Mouse (Mus musculus) frontal cortex, adult 2 months (tissue): ENCODE data around the gene Ttc22. TPM values are rescaled to one million over a fixed set of nuclear protein-coding genes. Genes with fewer than 3 reads are reported as not detected.

Source experiments
- DNase-seq, 2 experiments: peaks; one replicate each; pipeline ENCODE4 v3.0.0; 2022; ENCODE audit warnings: low spot score in 1 of 2; ENCODE audit errors: extremely low spot score in 1 of 2
- polyA plus RNA-seq: library from polyadenylated mRNA; depleted of rRNA; stranded (reverse); fragments of >200 nt; gene quantifications from 2 replicates; pipeline ENCODE4 v1.2.3, GENCODE M21; 2012; rRNA removed

Ttc22 gene
- polyA plus RNA-seq, 1 experiment = 2.3 TPM

DNA sequence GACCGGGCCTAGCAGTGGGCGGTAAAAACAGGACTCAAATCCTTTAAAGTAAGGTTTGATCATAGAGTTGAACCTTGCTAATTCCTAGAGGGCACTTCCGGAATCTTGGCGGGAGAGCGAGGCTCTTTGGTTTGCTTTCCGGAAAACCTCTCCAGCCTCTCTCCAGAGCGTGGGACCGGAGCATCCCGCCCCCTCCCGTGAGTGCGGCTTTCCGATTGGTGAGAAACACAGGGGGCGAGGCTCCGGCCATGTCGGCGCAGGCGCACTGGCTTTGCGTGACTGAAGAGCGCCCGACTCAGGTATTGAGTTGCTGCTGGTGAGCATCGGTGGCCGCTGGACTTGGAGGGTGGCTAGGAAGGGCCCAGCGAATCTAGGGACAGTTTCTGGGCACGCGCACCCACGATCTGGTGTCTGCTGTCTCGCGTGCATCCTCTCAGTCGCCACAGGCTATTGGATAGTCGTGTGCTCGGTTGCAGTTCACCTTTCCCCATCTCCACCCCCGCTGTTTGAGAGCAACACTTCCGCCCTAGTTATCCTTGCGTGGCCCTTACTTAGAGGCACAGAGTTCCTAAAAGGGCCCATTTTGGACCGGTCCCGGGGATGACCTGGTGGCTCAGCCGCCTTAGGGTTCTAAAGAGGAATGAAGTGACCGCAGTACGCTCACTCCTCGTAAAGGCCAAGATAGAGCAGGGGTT lies 28.7 kb downstream of the Ttc22 start, which contains the start of gene Pars2:
Gene Pars2 (plus strand): TSS at position 237 of the 695 bp plus-strand sequence.
- DNase-seq = peak; percentile 92 to 98

DNA sequence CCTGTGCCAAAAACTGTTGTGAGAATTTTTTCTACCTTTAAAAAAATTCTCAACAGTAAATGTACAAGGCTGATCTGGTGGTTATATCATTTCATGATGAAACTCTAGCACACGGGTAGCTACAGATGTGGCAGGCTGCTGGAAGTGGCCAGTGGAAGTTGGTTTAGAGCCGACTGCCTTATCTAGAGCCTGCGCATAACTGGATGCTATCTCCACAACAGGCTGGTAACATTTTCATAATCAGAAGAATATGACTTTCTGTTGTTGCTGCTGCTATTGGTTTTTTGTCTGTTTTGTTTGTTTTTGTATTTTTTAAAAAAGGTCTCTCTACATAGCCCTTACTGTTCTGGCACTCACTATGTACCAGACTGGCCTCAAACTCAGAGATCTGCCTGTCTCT lies 30.3 kb downstream of the Ttc22 start:
- DNase-seq = no peak

DNA sequence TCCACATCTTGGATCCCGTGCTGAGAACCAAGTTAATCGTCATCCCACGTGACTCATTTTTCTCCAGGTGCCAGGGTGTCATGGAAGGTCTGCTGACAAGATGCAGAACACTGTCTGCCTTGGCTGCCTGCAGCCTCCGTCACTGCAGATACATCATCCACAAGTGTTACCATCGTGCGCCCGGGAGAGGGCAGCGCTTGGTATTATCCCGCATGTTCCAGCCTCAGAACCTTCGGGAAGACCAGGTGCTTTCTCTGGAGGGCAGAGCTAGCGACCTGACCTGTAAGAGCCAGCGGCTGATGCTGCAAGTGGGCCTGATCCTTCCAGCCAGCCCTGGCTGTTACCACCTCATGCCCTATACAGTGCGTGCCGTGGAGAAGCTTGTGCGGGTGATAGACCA lies 30.8 kb downstream of the Ttc22 start:
- DNase-seq = no peak

DNA sequence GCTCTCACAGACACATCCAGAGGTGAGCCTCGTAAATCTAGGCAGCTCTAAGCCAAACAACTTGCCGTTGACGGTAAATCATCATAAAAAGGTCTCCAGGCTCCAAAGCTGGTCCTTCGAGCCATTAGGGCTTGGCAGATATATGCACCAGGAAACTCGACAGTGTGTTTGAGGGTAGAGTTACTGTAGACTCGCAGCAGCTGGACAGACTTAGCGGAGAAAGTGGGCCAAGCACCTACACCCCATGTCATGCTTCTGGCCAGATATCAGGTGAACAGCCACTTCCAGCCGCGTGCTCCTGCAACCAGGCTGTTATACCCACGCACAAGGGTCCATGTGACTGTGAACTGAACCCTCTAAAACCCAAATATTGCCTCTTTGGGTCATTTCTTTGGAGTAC lies 33.4 kb downstream of the Ttc22 start:
- DNase-seq = no peak

DNA sequence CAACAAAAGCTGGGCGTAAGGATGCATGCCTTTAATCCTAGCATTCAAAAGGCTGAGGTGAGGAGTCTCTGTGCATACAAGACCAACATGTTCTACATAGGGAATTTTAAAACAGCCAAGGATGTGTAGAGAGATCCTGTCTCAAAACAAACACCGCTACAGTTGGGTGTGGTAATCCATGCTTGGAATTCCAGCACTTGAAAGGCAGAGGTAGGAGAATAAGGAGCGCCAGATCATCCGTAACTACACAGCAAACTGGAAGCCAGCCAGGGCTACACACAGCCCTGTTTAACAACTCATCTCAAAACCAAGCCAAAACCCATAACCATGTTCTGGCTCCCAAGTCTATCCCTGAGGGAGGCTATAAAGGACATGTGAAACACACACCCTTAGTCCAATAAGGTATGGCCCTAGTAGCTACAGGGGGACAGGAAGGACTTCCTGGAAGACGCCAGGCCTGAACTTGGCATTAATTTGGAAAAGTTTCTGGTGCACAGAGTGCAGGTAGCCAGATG lies 41.8 kb downstream of the Ttc22 start:
- no peak for DNase-seq

DNA sequence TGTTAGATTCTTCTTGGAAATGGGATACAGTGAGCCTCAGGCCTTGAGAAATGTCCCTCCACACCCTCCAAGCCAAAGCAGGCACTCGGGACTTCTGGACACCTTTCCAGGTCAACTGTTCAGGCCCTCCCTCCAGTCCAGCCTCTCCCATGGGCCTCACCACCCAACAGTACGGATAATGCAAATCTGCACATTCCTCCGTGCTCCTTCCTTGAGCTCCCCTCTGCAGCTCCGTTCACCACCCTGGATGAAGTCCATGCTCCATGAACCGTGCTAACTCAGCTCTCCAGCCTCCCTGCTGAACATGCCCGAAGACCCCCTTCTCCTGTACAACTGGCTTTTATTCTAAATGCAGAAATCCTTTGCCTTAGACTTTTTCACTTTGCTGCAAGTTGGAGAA lies 42.5 kb downstream of the Ttc22 start:
- no peak for DNase-seq

DNA sequence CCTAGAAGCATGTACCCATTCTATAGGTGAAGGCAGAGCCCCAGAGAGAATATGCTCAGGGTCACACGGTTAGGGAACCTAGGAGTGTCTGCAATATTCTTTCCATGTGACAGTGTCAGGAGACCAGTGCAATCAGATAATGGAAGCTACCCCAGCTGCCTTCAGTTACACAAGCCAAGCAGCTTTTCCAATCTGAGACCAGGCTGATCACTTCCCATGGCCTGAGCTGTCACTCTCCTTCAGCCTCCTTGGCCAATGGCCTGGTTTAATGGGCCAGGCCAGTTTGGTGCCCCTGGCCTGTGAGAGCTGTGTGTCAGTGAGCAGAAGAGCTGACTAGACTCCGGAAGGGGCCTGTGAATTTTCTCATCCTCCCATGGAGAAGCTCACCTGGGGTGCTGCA lies 43.0 kb downstream of the Ttc22 start:
- no peak for DNase-seq

DNA sequence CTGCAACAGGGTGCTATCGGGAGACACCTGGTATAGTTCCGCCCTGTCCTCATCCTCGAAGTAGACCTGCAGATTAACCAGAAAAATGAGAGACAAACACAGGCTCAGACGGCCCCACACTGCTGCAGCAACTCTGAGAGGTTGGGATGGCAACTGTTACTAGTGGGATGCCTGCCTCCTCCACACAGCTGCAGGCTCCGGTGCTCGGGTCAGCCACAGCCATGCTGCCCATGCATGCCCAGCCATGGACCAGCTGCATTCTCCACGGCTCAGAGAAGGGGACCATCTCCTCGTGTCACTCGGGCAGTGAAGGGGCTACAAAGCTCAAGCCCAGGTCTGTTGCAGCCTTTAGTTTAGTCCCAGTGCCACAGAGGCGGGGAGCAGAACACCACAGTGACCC lies 43.4 kb downstream of the Ttc22 start:
- no peak for DNase-seq

DNA sequence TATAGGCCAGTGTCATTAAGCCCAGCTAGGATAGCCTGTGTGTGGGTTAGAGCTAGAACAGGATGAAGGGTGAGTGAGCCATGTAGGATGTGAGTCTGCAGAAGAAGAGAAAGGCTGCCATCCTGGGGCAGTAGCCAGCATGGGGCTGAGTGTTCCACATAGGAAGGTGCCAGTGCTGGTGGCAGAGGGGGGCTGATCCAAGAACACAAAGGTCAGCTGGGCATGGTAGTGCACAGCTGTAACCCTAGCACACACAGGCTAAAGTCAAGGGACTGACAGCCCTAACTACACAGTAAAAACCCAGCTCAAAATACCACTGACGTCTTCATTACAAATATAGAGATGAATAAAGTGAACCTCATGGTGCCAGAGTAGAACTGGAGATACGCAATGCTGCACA lies 44.3 kb downstream of the Ttc22 start:
- no peak for DNase-seq

DNA sequence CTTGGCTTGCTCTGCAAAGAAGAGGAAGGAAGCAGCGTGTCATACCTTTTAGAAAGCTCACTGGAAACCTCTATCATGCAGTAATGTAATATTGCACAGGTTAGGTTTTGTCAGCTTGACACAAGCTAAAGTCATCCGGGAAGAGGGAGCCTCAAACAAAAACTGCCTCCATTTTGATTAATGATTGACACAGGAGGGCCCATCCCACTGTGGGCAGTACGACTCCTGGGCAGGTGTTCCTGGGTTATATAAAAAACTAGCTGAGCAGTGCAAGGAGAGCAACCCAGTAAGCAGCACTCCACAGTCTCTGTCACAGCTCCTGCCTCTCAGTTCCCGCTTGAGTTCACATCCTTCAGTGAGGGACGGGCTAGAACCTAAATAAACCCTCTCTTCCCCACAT lies 54.5 kb downstream of the Ttc22 start:
- no peak for DNase-seq

DNA sequence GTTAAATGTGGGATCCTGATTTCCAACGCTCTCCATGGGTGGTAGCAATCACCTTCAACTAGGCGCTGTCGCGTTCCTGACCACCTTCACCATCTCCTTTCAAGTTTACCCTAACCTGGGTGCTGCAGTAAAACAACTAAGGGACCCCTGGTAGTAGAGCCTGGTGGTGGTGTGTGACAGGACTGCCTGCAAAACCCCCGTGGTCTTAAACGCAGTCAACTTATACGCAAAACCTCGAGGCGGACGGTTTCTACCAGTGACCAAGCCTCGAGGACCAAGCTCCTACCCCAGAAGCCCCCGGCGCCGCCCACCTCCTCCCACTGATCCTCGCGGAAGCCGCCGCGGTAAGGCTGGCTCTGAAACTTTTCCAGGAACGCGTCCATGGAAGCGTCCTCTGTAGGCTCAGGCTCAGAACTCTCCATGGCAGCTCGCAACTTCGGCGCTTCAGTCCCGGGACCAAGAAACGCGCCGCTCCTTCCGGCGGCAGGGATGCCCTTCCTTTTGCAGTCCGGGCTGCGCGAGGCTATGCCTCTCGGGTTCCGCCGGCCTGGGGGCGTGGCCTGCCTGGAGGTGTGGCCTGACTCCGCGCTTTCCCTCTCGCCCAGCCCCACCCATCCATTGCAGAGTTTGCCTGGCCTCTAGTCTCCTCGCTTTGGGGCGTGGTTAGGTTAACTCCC lies 56.3 kb downstream of the Ttc22 start, which contains the start of gene Ttc4:
Gene Ttc4 (minus strand): TSS at position 503 of the 677 bp plus-strand sequence.
- DNase-seq = peak; percentile 49 to 89

DNA sequence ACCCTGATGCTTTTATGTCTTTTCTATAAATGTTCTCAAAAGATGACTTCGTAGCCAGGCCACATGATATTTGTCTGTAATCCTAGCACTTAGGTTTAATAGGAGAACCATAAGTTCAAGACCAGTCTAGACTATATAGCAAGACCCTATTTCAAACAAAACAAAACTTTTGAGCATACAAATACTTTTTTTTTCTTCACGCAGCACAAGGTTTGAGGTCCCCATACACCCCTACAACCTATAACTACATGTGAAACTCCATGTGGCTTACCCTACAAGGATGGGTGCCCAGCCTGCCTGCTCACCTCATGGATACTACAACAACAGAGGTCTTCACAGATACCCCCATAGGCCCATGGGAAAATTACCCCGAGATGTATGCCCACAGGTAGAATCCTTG lies 56.9 kb downstream of the Ttc22 start:
- DNase-seq = no peak

DNA sequence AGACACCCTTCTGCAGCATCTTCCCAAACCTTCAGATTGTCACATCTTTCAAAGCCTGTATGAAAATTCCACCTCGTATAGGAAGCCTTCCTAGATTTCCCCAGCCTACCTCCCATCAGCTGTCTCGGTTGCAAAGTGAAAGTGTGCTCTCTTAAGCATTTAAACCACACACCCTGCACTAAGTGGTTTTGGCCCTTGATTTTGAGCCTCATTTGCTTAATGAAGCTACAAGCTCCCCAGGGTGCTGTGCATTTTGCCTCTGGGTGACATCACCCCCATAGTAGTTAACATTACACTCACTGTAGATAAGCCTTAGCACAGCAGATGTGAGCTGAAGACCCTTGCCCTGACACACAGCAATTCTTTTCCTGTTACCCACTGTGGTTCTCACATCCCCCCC lies 58.7 kb downstream of the Ttc22 start:
- DNase-seq = no peak

DNA sequence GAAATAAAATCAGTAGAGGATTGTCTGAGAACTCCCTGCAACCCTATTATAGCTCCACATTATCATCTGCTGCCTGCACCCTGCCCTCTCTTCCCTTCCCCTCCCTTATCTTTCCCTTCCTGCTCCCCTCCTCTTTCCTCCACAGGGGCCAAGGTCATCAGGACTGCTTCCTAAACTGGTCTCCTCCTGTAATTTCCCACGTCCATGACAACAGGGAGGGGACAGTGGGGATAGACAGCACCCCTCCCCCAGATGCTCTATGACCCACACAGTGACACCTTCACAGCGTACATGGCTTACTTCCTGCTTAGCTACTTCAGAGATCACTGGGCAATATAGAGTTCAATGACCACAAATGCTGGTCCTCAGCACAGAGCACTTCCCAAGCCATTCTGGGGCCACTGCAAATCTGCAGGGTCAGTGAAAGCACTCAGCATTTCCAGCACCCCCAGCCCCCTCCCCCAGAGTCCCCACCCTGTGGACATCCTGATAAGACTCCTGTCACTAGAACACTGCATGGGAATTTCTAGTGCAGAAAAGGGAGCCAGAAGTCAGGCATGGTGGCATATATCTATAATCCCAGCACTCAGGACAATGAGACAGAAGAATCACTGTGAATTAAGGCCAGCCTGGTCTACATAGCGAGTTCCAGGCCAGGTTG lies 66.5 kb downstream of the Ttc22 start:
- DNase-seq = no peak

Other genes with a start within 250 kb of the Ttc22 start
- 2.7 and 4.4 TPM in 2 replicates for gene Pcsk9, start 158.1 kb upstream of the Ttc22 start, polyA plus RNA-seq
- gene Bsnd, start 130.1 kb upstream of the Ttc22 start, polyA plus RNA-seq = not detected in 2 replicates
- gene Dhcr24, start 61.4 kb upstream of the Ttc22 start, polyA plus RNA-seq = 70.4 and 77.0 TPM in 2 replicates
- 0.16 TPM in 1 of 2 replicates, not detected in the other for gene Lexm, start 5.2 kb upstream of the Ttc22 start, polyA plus RNA-seq
- 10.4 and 10.9 TPM in 2 replicates for gene Pars2, start 28.6 kb downstream of the Ttc22 start, polyA plus RNA-seq
- gene Ttc4, start 56.5 kb downstream of the Ttc22 start, polyA plus RNA-seq = 125 and 144 TPM in 2 replicates
- 10.2 and 11.0 TPM in 2 replicates for gene Mroh7, start 108.5 kb downstream of the Ttc22 start, polyA plus RNA-seq
- 0.11 TPM in 1 of 2 replicates, not detected in the other for gene Fam151a, start 111.5 kb downstream of the Ttc22 start, polyA plus RNA-seq
- gene Acot11, start 182.6 kb downstream of the Ttc22 start, polyA plus RNA-seq = 19.4 and 21.4 TPM in 2 replicates